Mouse (Mus musculus): ENCODE measurements at regions not wholly inside any gene's neighbourhood (a gene's known extent, or its start where the extent isn't known, plus 50 kb on each side); places are given as distances from the start of the nearest gene placed in this dataset.

- dilution Hi-C loops (cut with MboI; ENCODE audit: extremely low pct_ligation_motif_present, extremely low pct_unique_long_range_greater_than_20kb, low sequenced_read_pairs) (no loop called here), in situ Hi-C loops (cut with MboI; ENCODE audit: low pct_ligation_motif_present, low pct_unique_long_range_greater_than_20kb, low sequenced_read_pairs) (no loop called here)
- no peak overlapping the region for H3K4me2 ChIP-seq (ENCODE audit: insufficient read depth, low read depth, poor library complexity, severe bottlenecking)
- no peak overlapping the region for H3K9ac ChIP-seq (ENCODE audit: insufficient read depth, low read depth)
- no peak overlapping the region for H3K4me3 ChIP-seq (replicated peaks in 1 of 3; ENCODE audit: low read depth in 2 of 3, low read length in 2 of 3, poor library complexity in 1 of 3)
- H3K4me1 ChIP-seq (ENCODE audit: control insufficient read depth in 1 of 2, insufficient read depth in 2 of 2) = no peaks in the 10 kb centered on the region
- H3K9me3 ChIP-seq (replicated peaks; ENCODE audit: low read length) = no peaks in the 10 kb centered on the region
- DNase-seq (ENCODE audit: extremely low read depth) = no peak
- no peaks in the 10 kb centered on the region for H3K36me3 ChIP-seq (replicated peaks in 1 of 2; ENCODE audit: control insufficient read depth in 1 of 2, insufficient read depth in 1 of 2, low read length in 1 of 2)
- no peak overlapping the region for H3K27ac ChIP-seq (ENCODE audit: insufficient read depth, low read depth)
- no peaks in the 10 kb centered on the region for H3K79me2 ChIP-seq (replicated peaks; ENCODE audit: control insufficient read depth, extremely low read depth, insufficient read depth, poor library complexity, severe bottlenecking)
- H3K27me3 ChIP-seq (replicated peaks) = peaks cover 95% of the 10 kb centered on the region
- TF ChIP-seq JUND (conservative IDR thresholded peaks at IDR 0.05; ENCODE audit: low read depth, low read length) = no peak
- no peak for TF ChIP-seq TBP (conservative IDR thresholded peaks at IDR 0.05; ENCODE audit: low read depth, low read length)
- no peak for TF ChIP-seq IRF4 (IDR thresholded peaks at IDR 0.05; ENCODE audit: low read depth, low read length)
- TF ChIP-seq MEF2A (IDR thresholded peaks at IDR 0.05; ENCODE audit: borderline replicate concordance, low read depth, low read length) = no peak
- TF ChIP-seq HCFC1 (IDR thresholded peaks at IDR 0.05; ENCODE audit: low read depth, low read length) = no peak
- TF ChIP-seq GABPA (IDR thresholded peaks at IDR 0.05; ENCODE audit: insufficient replicate concordance, low read depth, low read length) = no peak
- no peak for TF ChIP-seq ZMIZ1 (IDR thresholded peaks at IDR 0.05; ENCODE audit: low read depth, low read length)
- TF ChIP-seq ZNF384 (IDR thresholded peaks at IDR 0.05; ENCODE audit: low read depth, low read length) = no peak
- no peak for TF ChIP-seq MAX (IDR thresholded peaks at IDR 0.05; ENCODE audit: low read length)
- TF ChIP-seq UBTF (IDR thresholded peaks at IDR 0.05; ENCODE audit: low read depth, low read length) = no peak
- no peak for TF ChIP-seq ETS1 (conservative IDR thresholded peaks at IDR 0.05; ENCODE audit: low read depth, low read length)
These were observed 89.5 kb upstream of the Zbtb40 start for GRCm38 (mm10) chr4:137138127-137138526.

- Histone ChIP-seq H3K27ac (ENCODE audit: insufficient read depth, low read depth) (no peak overlapping the region), H3K27me3 (replicated peaks) (peaks cover 95% of the 10 kb centered on the region), H3K9ac (ENCODE audit: insufficient read depth, low read depth) (no peak overlapping the region), H3K79me2 (replicated peaks; ENCODE audit: control insufficient read depth, extremely low read depth, insufficient read depth, poor library complexity, severe bottlenecking) (no peaks in the 10 kb centered on the region), H3K4me1 (ENCODE audit: control insufficient read depth in 1 of 2, insufficient read depth in 2 of 2) (no peaks in the 10 kb centered on the region), H3K9me3 (replicated peaks; ENCODE audit: low read length) (no peaks in the 10 kb centered on the region), H3K36me3 (replicated peaks in 1 of 2; ENCODE audit: control insufficient read depth in 1 of 2, insufficient read depth in 1 of 2, low read length in 1 of 2) (no peaks in the 10 kb centered on the region), H3K4me2 (ENCODE audit: insufficient read depth, low read depth, poor library complexity, severe bottlenecking) (no peak overlapping the region), H3K4me3 (replicated peaks in 1 of 3; ENCODE audit: low read depth in 2 of 3, low read length in 2 of 3, poor library complexity in 1 of 3) (no peak overlapping the region)
- in situ Hi-C loops (cut with MboI; ENCODE audit: low pct_ligation_motif_present, low pct_unique_long_range_greater_than_20kb, low sequenced_read_pairs) = no loop called here
- dilution Hi-C loops (cut with MboI; ENCODE audit: extremely low pct_ligation_motif_present, extremely low pct_unique_long_range_greater_than_20kb, low sequenced_read_pairs) = no loop called here
- TF ChIP-seq ZKSCAN1 (IDR thresholded peaks at IDR 0.05; ENCODE audit: borderline replicate concordance, low read depth, low read length) (no peak), CHD1 (IDR thresholded peaks at IDR 0.05; ENCODE audit: low read depth, low read length) (no peak), USF1 (IDR thresholded peaks at IDR 0.05; ENCODE audit: low read depth, low read length) (no peak), RCOR1 (conservative IDR thresholded peaks at IDR 0.05; ENCODE audit: low read depth, low read length) (no peak), MAFK (IDR thresholded peaks at IDR 0.05; ENCODE audit: insufficient replicate concordance, low read length) (no peak), POLR2AphosphoS2 (IDR thresholded peaks at IDR 0.05; ENCODE audit: low read depth, low read length) (no peak)
- no peak for DNase-seq (ENCODE audit: extremely low read depth)
These were observed 87.7 kb upstream of the Zbtb40 start for GRCm38 (mm10) chr4:137136313-137136712.

Measured in CH12.LX (cell line).